Mouse (Mus musculus) neutrophil, adult 83 days (primary cell): ENCODE measurements around the gene Fem1b. TPM values are rescaled to one million over a fixed set of nuclear protein-coding genes. Genes with fewer than 3 reads are reported as not detected.

ENCODE experiments used
- total RNA-seq, 2 experiments: library from RNA; stranded (reverse); gene quantifications; one replicate each; pipeline ENCODE4 v1.2.4; 2023

Fem1b gene
- 10 to 100 TPM; 12.8 to 15.4 TPM for total RNA-seq

GRCm38 (mm10) chr9:62811516-62812121 lies at the start of gene Fem1b:
TSS of gene Fem1b (minus strand) at chr9:62811934.

GRCm38 (mm10) chr9:62857719-62858261 lies 46.1 kb upstream of the Fem1b start, which contains the start of gene Calml4:
TSS of gene Calml4 (plus strand) at chr9:62858080.

GRCm38 (mm10) chr9:62838506-62839171 lies 26.9 kb upstream of the Fem1b start, which contains the start of gene Cln6:
TSS of gene Cln6 (plus strand) at chr9:62838785.

Other genes starting within 250 kb of the Fem1b start
- under 1 TPM; 0.11 to 0.35 TPM for gene Itga11, start 134.1 kb downstream of the Fem1b start, total RNA-seq
- gene Cln6, start 26.9 kb upstream of the Fem1b start, total RNA-seq: 10 to 100 TPM; 22.8 to 24.4 TPM
- 1 to 10 TPM in 1 of 2 experiments, not detected in 1; 1.2 TPM for gene Calml4, start 46.1 kb upstream of the Fem1b start, total RNA-seq
- 10 to 100 TPM; 65.5 to 77.6 TPM for gene Pias1, start 176.0 kb upstream of the Fem1b start, total RNA-seq